Mouse (Mus musculus) liver, postnatal 0 days (tissue): ENCODE data around the gene Klhl35. TPM values are rescaled to one million over a fixed set of nuclear protein-coding genes. Genes with fewer than 3 reads are reported as not detected.

ENCODE experiments used
- ATAC-seq: fragments of 200-750 bp; cut with Nextera tagmentation; 2 replicates; pipeline ENCODE4 v1.8.0; 2017; ENCODE audit warnings: mild to moderate bottlenecking, moderate library complexity
- DNase-seq: peaks from one replicate; pipeline ENCODE4 v3.0.0-alpha.2; 2016
- H3K27ac ChIP-seq: fragments of 300-500 bp; sonication (generic); 2 replicates; pipeline ENCODE4 v1.5.1; 2014; ENCODE audit warnings: antibody characterized with exemption, moderate library complexity, mild to moderate bottlenecking, low read depth
- H3K27me3 ChIP-seq: fragments of 300-500 bp; sonication (generic); 2 replicates; pipeline ENCODE4 v1.6.1; 2014; ENCODE audit warnings: low read length, control low read depth, mixed read lengths; ENCODE audit not compliant: insufficient read depth
- H3K36me3 ChIP-seq: fragments of 300-500 bp; sonication (generic); replicated peaks from 2 replicates; pipeline ENCODE4 v1.6.1; 2014; ENCODE audit warnings: mild to moderate bottlenecking, control low read depth, low read length, moderate library complexity, mixed read lengths; ENCODE audit not compliant: insufficient read depth
- H3K4me1 ChIP-seq: fragments of 300-500 bp; sonication (generic); 2 replicates; pipeline ENCODE4 v1.6.1; 2014; ENCODE audit warnings: antibody characterized with exemption, mild to moderate bottlenecking, control low read depth; ENCODE audit not compliant: insufficient read depth
- H3K4me2 ChIP-seq: fragments of 300-500 bp; sonication (generic); 2 replicates; pipeline ENCODE4 v1.6.1; 2014; ENCODE audit warnings: low read depth, mild to moderate bottlenecking, low read length, moderate library complexity, mixed read lengths
- H3K4me3 ChIP-seq: fragments of 300-500 bp; sonication (generic); 2 replicates; pipeline ENCODE4 v1.5.1; 2014; ENCODE audit warnings: low read depth, low read length
- H3K9ac ChIP-seq: fragments of 300-500 bp; sonication (generic); replicated peaks from 2 replicates; pipeline ENCODE4 v1.6.1; 2014; ENCODE audit warnings: mild to moderate bottlenecking, moderate library complexity
- H3K9me3 ChIP-seq: fragments of 300-500 bp; sonication (generic); 2 replicates; pipeline ENCODE4 v1.6.1; 2016; ENCODE audit warnings: mild to moderate bottlenecking, control low read depth, low read length, mixed read lengths
- CTCF ChIP-seq: sonication (generic); IDR thresholded peaks from 2 replicates; pipeline ENCODE4 v1.5.1; 2016; ENCODE audit warnings: antibody characterized with exemption, low read depth
- EP300 ChIP-seq: IDR thresholded peaks from 2 replicates; pipeline ENCODE4 v1.6.1; 2016; ENCODE audit warnings: antibody characterized with exemption, low read depth, mild to moderate bottlenecking
- WGBS: fragments of 180-500 bp; shearing (Covaris S2); extraction: QIAGEN DNeasy Blood & Tissue Kit; methylation state at CpG from one replicate; pipeline ENCODE4 v1.1.7; 2014; ENCODE audit not compliant: insufficient replicate concordance; 5-methylcytosine and 5-hydroxymethylcytosine counted together
- polyA plus RNA-seq: library from polyadenylated mRNA; unstranded; fragments of >200 nt; fragmentation: Nextera tagmentation; extraction: Ambion mirVana; gene quantifications from 2 replicates; pipeline ENCODE4 v1.2.1, GENCODE M21; 2015

Gene Klhl35
- polyA plus RNA-seq, 1 experiment from 2014 or later: 0.35 TPM

GRCm38 (mm10) chr7:99510087-99510501, 44.3 kb downstream of the Klhl35 start:
- Histone ChIP-seq H3K27ac (no peak overlapping the region), H3K4me2 (no peak overlapping the region), H3K4me3 (no peak overlapping the region), H3K4me1 (no peaks in the 10 kb centered on the region), H3K9me3 (no peaks in the 10 kb centered on the region), H3K27me3 (no peaks in the 10 kb centered on the region), H3K36me3 (no peaks in the 10 kb centered on the region), H3K9ac (no peak overlapping the region)
- peak; percentile 43; the same call in 1 of the 2 replicates for ATAC-seq
- WGBS: 35% methylated on average over 8 of the region's 8 CpGs
- TF ChIP-seq EP300 (no peak), CTCF (no peak)
- no peak for DNase-seq

- DNase-seq (no peak), ATAC-seq (no peak)
- H3K9ac ChIP-seq: no peak overlapping the region
- H3K27ac ChIP-seq: no peak overlapping the region
- whole genome bisulfite sequencing: 62% methylated on average over 9 of the region's 9 CpGs
- H3K4me2 ChIP-seq: no peak overlapping the region
- H3K4me3 ChIP-seq: no peak overlapping the region
- H3K36me3 ChIP-seq: no peaks in the 10 kb centered on the region
- H3K27me3 ChIP-seq: no peaks in the 10 kb centered on the region
- TF ChIP-seq EP300 (no peak), CTCF (no peak)
- H3K9me3 ChIP-seq: no peaks in the 10 kb centered on the region
- peaks cover 11% of the 10 kb centered on the region for H3K4me1 ChIP-seq
Measured at GRCm38 (mm10) chr7:99516092-99516813, 50.4 kb downstream of the Klhl35 start.

GRCm38 (mm10) chr7:99516814-99517157, 51.0 kb downstream of the Klhl35 start:
- 0 out of 2 replicates have a peak, but pooled peaks have one; percentile 23 for ATAC-seq
- 40% methylated on average over 3 of the region's 3 CpGs for WGBS
- Histone ChIP-seq H3K9me3 (no peaks in the 10 kb centered on the region), H3K27ac (no peak overlapping the region), H3K9ac (no peak overlapping the region), H3K4me3 (no peak overlapping the region), H3K36me3 (no peaks in the 10 kb centered on the region), H3K27me3 (no peaks in the 10 kb centered on the region), H3K4me2 (no peak overlapping the region), H3K4me1 (peaks cover 11% of the 10 kb centered on the region)
- no peak for TF ChIP-seq EP300
- no peak for TF ChIP-seq CTCF
- DNase-seq: no peak

- H3K9me3 ChIP-seq: no peaks in the 10 kb centered on the region
- DNase-seq (no peak), ATAC-seq (no peak)
- peaks cover 11% of the 10 kb centered on the region for H3K4me1 ChIP-seq
- no peak overlapping the region for H3K27ac ChIP-seq
- H3K4me3 ChIP-seq: no peak overlapping the region
- no peak overlapping the region for H3K4me2 ChIP-seq
- H3K9ac ChIP-seq: no peak overlapping the region
- no peaks in the 10 kb centered on the region for H3K36me3 ChIP-seq
- WGBS: 66% methylated on average over 4 of the region's 4 CpGs
- no peaks in the 10 kb centered on the region for H3K27me3 ChIP-seq
- no peak for TF ChIP-seq EP300
- no peak for TF ChIP-seq CTCF
Measured at GRCm38 (mm10) chr7:99518954-99519644, 53.3 kb downstream of the Klhl35 start.

GRCm38 (mm10) chr7:99523121-99523520, 57.3 kb downstream of the Klhl35 start:
- H3K36me3 ChIP-seq: no peaks in the 10 kb centered on the region
- no peak for DNase-seq
- WGBS: 71% methylated on average over 8 of the region's 8 CpGs
- no peak for TF ChIP-seq CTCF
- no peak for TF ChIP-seq EP300
- ATAC-seq: no peak
- no peaks in the 10 kb centered on the region for H3K27me3 ChIP-seq
- H3K4me2 ChIP-seq: no peak overlapping the region
- no peak overlapping the region for H3K27ac ChIP-seq
- H3K4me3 ChIP-seq: no peak overlapping the region
- no peaks in the 10 kb centered on the region for H3K9me3 ChIP-seq
- H3K4me1 ChIP-seq: peaks cover 4% of the 10 kb centered on the region; the same call in 1 of the 2 replicates
- H3K9ac ChIP-seq: no peak overlapping the region

Other genes starting within 250 kb of the Klhl35 start
- gene Mogat2, start 227.4 kb upstream of the Klhl35 start, polyA plus RNA-seq: 3.9 and 4.0 TPM in 2 replicates
- 0.06 TPM in 2 replicates for gene Map6, start 198.6 kb upstream of the Klhl35 start, polyA plus RNA-seq
- gene Serpinh1, start 112.8 kb upstream of the Klhl35 start, polyA plus RNA-seq: 24.0 and 29.6 TPM in 2 replicates
- 1.7 TPM in 2 replicates for gene Gdpd5, start 84.6 kb upstream of the Klhl35 start, polyA plus RNA-seq
- gene Rps3, start 17.7 kb downstream of the Klhl35 start, polyA plus RNA-seq: 472 TPM in 2 replicates
- 20.1 and 21.8 TPM in 2 replicates for gene Arrb1, start 69.5 kb downstream of the Klhl35 start, polyA plus RNA-seq
- 0.55 and 0.66 TPM in 2 replicates for gene Tpbgl, start 161.1 kb downstream of the Klhl35 start, polyA plus RNA-seq
- 0.68 and 0.73 TPM in 2 replicates for gene Slco2b1, start 245.3 kb downstream of the Klhl35 start, polyA plus RNA-seq